Mouse (Mus musculus): ENCODE measurements at regions not wholly inside any gene's neighbourhood (a gene's known extent, or its start where the extent isn't known, plus 50 kb on each side); places are given as distances from the start of the nearest gene placed in this dataset.

GRCm38 (mm10) chr4:82120326-82120725 is 585.2 kb downstream of the Nfib start:
- no peak for TF ChIP-seq GATA1 (IDR thresholded peaks at IDR 0.05; ENCODE audit: borderline replicate concordance, low read length)
- no peak for TF ChIP-seq FLI1 (IDR thresholded peaks at IDR 0.05; ENCODE audit: low read length)
